Mouse (Mus musculus) liver, adult 2 months (tissue): ENCODE measurements around the gene Gabrb3. TPM values are rescaled to one million over a fixed set of nuclear protein-coding genes. Genes with fewer than 3 reads are reported as not detected.
A peak's percentile ranks its signal among the peaks of the same experiment; 100 is the strongest.

Experiments used
- DNase-seq: peaks from one replicate; pipeline ENCODE4 v3.0.0-alpha.2; 2011; ENCODE audit warnings: low read depth, low spot score; ENCODE audit errors: extremely low read depth
- H3K27ac ChIP-seq: fragments of 200-500 bp; replicated peaks from 2 replicates; pipeline ENCODE4 v1.5.1; 2012; ENCODE audit warnings: low read depth, mild to moderate bottlenecking, control low read depth, inconsistent platforms, low read length; ENCODE audit not compliant: insufficient read depth
- H3K27me3 ChIP-seq: fragments of 200-500 bp; 2 replicates; pipeline ENCODE4 v1.6.1; 2012; ENCODE audit warnings: mild to moderate bottlenecking, moderate library complexity, low read length, inconsistent platforms; ENCODE audit not compliant: control insufficient read depth, insufficient read depth
- H3K36me3 ChIP-seq: fragments of 200-500 bp; 2 replicates; pipeline ENCODE4 v1.6.1; 2012; ENCODE audit warnings: low read length, inconsistent platforms; ENCODE audit not compliant: control insufficient read depth, insufficient read depth
- H3K4me1 ChIP-seq: fragments of 200-500 bp; 2 replicates; pipeline ENCODE4 v1.6.1; 2011; ENCODE audit warnings: low read length; ENCODE audit not compliant: control insufficient read depth, insufficient read depth
- H3K4me3 ChIP-seq: fragments of 200-500 bp; 2 replicates; pipeline ENCODE4 v1.5.1; 2011; ENCODE audit warnings: low read depth, mild to moderate bottlenecking, control low read depth, low read length, moderate library complexity; ENCODE audit not compliant: insufficient read depth
- H3K79me2 ChIP-seq: fragments of 200-500 bp; 2 replicates; pipeline ENCODE4 v1.6.1; 2012; ENCODE audit warnings: inconsistent platforms, mild to moderate bottlenecking, low read length, moderate library complexity; ENCODE audit not compliant: control insufficient read depth, insufficient read depth
- H3K9ac ChIP-seq: fragments of 200-500 bp; 2 replicates; pipeline ENCODE4 v1.6.1; 2012; ENCODE audit warnings: low read depth, mild to moderate bottlenecking, control low read depth, inconsistent platforms, low read length
- CTCF ChIP-seq: fragments of 200-500 bp; IDR thresholded peaks from 2 replicates; pipeline ENCODE4 v1.5.1; 2011; ENCODE audit warnings: low read depth, low read length, control low read depth
- POLR2A ChIP-seq: fragments of 200-500 bp; IDR thresholded peaks from 2 replicates; pipeline ENCODE4 v1.6.1; 2011; ENCODE audit warnings: low read length, control low read depth; ENCODE audit not compliant: insufficient read depth; ENCODE audit errors: extremely low read depth
- WGBS: fragments of 180-500 bp; shearing (Covaris S2); methylation state at CpG from one replicate; pipeline ENCODE4 v1.1.7; 2018; 5-methylcytosine and 5-hydroxymethylcytosine counted together
- polyA plus RNA-seq: library from polyadenylated mRNA; depleted of rRNA; stranded (reverse); fragments of >200 nt; gene quantifications from 2 replicates; pipeline ENCODE4 v1.2.3, GENCODE M21; 2012
- total RNA-seq: library from RNA; depleted of rRNA; stranded (reverse); fragments of >200 nt; gene quantifications from 2 replicates; pipeline ENCODE4 v1.2.3, GENCODE M21; 2014

Gabrb3 gene
- total and polyA plus RNA-seq, 2 experiments = 0.28 to 0.55 TPM

- WGBS = 73% methylated on average over 5 of the region's 5 CpGs
- H3K4me1 ChIP-seq = no peaks in the 10 kb centered on the region
- no peak overlapping the region for H3K9ac ChIP-seq
- no peaks in the 10 kb centered on the region for H3K79me2 ChIP-seq
- H3K27ac ChIP-seq = no peak overlapping the region
- H3K36me3 ChIP-seq = no peaks in the 10 kb centered on the region
- no peak for TF ChIP-seq POLR2A
- TF ChIP-seq CTCF = no peak
- DNase-seq = no peak
- no peak overlapping the region for H3K4me3 ChIP-seq
- no peaks in the 10 kb centered on the region for H3K27me3 ChIP-seq
Measured at GRCm38 (mm10) chr7:57597341-57597740, 177.8 kb downstream of the Gabrb3 start.

- H3K9ac ChIP-seq = no peak overlapping the region
- no peak overlapping the region for H3K27ac ChIP-seq
- TF ChIP-seq CTCF (no peak), POLR2A (no peak)
- H3K79me2 ChIP-seq = no peaks in the 10 kb centered on the region
- WGBS = 24% methylated on average over 3 of the region's 3 CpGs
- H3K36me3 ChIP-seq = no peaks in the 10 kb centered on the region
- no peak for DNase-seq
- no peak overlapping the region for H3K4me3 ChIP-seq
- no peaks in the 10 kb centered on the region for H3K27me3 ChIP-seq
- no peaks in the 10 kb centered on the region for H3K4me1 ChIP-seq
Measured at GRCm38 (mm10) chr7:57618697-57619096, 199.2 kb downstream of the Gabrb3 start.

GRCm38 (mm10) chr7:57620036-57620435 is 200.5 kb downstream of the Gabrb3 start:
- H3K9ac ChIP-seq = no peak overlapping the region
- H3K36me3 ChIP-seq = no peaks in the 10 kb centered on the region
- H3K79me2 ChIP-seq = no peaks in the 10 kb centered on the region
- no peak overlapping the region for H3K27ac ChIP-seq
- no peaks in the 10 kb centered on the region for H3K4me1 ChIP-seq
- no peaks in the 10 kb centered on the region for H3K27me3 ChIP-seq
- no peak overlapping the region for H3K4me3 ChIP-seq
- TF ChIP-seq POLR2A (no peak), CTCF (no peak)
- peak; percentile 19 for DNase-seq
- WGBS = 92% methylated on average over 2 of the region's 2 CpGs

GRCm38 (mm10) chr7:57623718-57624117 is 204.2 kb downstream of the Gabrb3 start:
- Histone ChIP-seq H3K4me3 (no peak overlapping the region), H3K9ac (no peak overlapping the region), H3K79me2 (no peaks in the 10 kb centered on the region), H3K27me3 (no peaks in the 10 kb centered on the region), H3K4me1 (no peaks in the 10 kb centered on the region), H3K36me3 (no peaks in the 10 kb centered on the region), H3K27ac (no peak overlapping the region)
- WGBS = 63% methylated on average over 4 of the region's 4 CpGs
- TF ChIP-seq CTCF (no peak), POLR2A (no peak)
- no peak for DNase-seq

GRCm38 (mm10) chr7:57635026-57635425 is 215.5 kb downstream of the Gabrb3 start:
- 69% methylated on average over 4 of the region's 4 CpGs for WGBS
- Histone ChIP-seq H3K27me3 (no peaks in the 10 kb centered on the region), H3K36me3 (no peaks in the 10 kb centered on the region), H3K9ac (no peak overlapping the region), H3K4me1 (no peaks in the 10 kb centered on the region), H3K79me2 (no peaks in the 10 kb centered on the region), H3K4me3 (no peak overlapping the region), H3K27ac (no peak overlapping the region)
- no peak for TF ChIP-seq POLR2A
- TF ChIP-seq CTCF = no peak
- DNase-seq = no peak

GRCm38 (mm10) chr7:57635687-57636086 is 216.2 kb downstream of the Gabrb3 start:
- no peak overlapping the region for H3K9ac ChIP-seq
- no peaks in the 10 kb centered on the region for H3K27me3 ChIP-seq
- no peak overlapping the region for H3K4me3 ChIP-seq
- no peak overlapping the region for H3K27ac ChIP-seq
- H3K36me3 ChIP-seq = no peaks in the 10 kb centered on the region
- no peaks in the 10 kb centered on the region for H3K79me2 ChIP-seq
- no peak for TF ChIP-seq POLR2A
- TF ChIP-seq CTCF = no peak
- H3K4me1 ChIP-seq = no peaks in the 10 kb centered on the region
- DNase-seq = no peak
- 55% methylated on average over 4 of the region's 4 CpGs for WGBS
